Mouse (Mus musculus): ENCODE data around the gene Il21.

Il21 gene

GRCm38 (mm10) chr3:37191953-37192352, 40.5 kb downstream of the Il21 start:
- no peak for DNase-seq (ENCODE audit: low read depth, low spot score)

GRCm38 (mm10) chr3:37185534-37185933, 46.9 kb downstream of the Il21 start:
- DNase-seq (ENCODE audit: low read depth, low spot score) = no peak

DNA sequence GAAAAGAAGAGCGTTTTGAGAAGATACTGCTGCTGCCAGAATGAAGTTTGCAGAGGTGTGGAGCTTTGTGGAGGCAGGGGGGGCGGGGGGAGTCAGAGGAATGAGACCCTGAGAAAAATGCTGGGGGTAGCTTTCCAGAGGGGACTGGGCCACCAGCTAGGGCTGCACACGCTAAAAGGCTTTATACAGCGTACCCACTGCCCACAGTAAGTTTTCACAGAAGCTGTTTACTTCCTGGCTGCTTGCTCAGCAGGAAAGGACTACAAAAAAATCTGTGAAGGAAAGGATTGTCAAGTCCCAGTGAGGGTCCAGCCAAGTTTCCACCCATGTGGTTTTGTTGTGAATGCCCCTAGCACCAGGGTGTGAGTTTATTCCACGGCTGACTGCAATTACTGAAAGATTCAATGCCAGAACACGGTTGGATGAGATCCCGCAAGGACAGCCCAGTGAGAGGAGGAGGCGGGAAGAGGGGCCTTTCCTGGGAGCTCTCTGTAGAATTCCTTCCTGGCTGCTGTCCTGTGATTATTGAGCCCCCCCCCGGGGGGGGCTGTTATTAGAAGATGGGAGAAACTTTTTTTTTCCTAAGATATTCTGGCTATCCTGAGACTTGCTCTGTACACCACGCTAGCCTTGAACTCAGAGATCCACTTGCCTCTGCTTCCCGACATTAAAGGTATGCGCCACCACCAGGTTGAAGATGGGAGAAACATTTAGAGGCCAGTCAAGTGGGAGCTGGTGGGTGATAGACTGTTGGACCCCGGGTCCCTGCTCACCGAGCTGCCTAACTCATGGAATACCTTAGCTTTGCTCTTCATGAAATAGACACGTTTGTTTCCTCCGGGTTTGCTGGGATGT, 49.8 kb downstream of the Il21 start:
- no peak for DNase-seq (ENCODE audit: low read depth, low spot score)

GRCm38 (mm10) chr3:37181041-37181440, 51.4 kb downstream of the Il21 start:
- no peak for DNase-seq (ENCODE audit: low read depth, low spot score)

- DNase-seq (ENCODE audit: low read depth, low spot score) = peak; percentile 52
Measured at GRCm38 (mm10) chr3:37180039-37180743, 52.2 kb downstream of the Il21 start.

- DNase-seq (ENCODE audit: low read depth, low spot score) = no peak
Measured at GRCm38 (mm10) chr3:37179472-37179871, 53.0 kb downstream of the Il21 start.

GRCm38 (mm10) chr3:37174711-37175572, 57.5 kb downstream of the Il21 start:
- DNase-seq (ENCODE audit: low read depth, low spot score) = peak; percentile 53

DNA sequence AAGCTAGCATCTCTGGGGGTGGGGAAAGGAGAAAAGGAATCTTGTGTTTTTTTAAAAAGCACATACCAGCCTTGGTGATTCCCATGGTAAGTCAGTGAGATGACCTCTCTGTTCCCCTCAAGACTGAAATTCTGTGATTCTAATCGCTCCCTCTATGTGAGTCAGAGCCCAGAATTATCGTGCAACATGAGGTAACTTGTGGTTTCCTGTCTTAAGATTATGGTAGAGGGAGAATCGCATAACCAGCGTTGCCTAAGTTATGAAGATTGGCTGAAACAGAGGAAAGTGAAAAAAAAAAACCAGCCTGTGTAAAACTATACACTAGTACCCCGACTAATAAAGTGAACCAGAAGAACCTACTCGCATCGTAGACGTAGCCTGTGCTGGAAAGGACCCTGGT, 59.2 kb downstream of the Il21 start:
- DNase-seq (ENCODE audit: low read depth, low spot score) = peak; percentile 82

Data from CD4-positive helper T cell, adult 2 months (primary cell).